Mouse (Mus musculus): ENCODE measurements at regions not wholly inside any gene's neighbourhood (a gene's known extent, or its start where the extent isn't known, plus 50 kb on each side); places are given as distances from the start of the nearest gene placed in this dataset.

DNA sequence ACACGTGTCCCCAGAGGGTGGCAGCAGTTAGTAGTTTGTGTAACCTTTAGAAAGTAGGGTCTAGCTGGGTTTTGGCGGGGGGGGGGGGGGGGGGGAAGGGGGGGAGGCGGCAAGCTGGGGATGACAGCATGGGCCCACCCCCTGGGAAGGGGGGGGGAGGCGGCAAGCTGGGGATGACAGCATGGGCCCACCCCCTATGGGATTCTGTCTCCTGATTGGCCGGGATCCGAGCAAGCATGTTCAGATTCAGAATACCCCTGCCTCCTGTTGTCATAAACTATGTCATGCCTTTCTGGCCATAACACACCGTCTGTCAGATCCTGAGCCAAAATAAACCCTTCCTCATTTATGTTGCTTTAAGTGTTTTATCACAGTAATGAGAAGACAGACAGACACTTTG is 479.1 kb downstream of the Insc start:
- H3K27me3 ChIP-seq (ENCODE audit: control insufficient read depth, insufficient read depth, low read length), result no peaks in the 10 kb centered on the region
- H3K4me3 ChIP-seq (ENCODE audit: extremely low read depth, insufficient read depth, insufficient read length), result no peak overlapping the region
- TF ChIP-seq CTCF (IDR thresholded peaks at IDR 0.05; ENCODE audit: extremely low read depth, insufficient read depth, insufficient read length, insufficient replicate concordance), result no peak
- no peak for TF ChIP-seq POLR2A (IDR thresholded peaks at IDR 0.05; ENCODE audit: low read depth, low read length)
- peaks cover 5% of the 10 kb centered on the region for H3K4me1 ChIP-seq (ENCODE audit: control insufficient read depth, insufficient read depth, insufficient read length)
- no peak overlapping the region for H3K27ac ChIP-seq (ENCODE audit: insufficient read depth, low read length)
- 64% methylated on average over 6 of the region's 7 CpGs for WGBS
- no peaks in the 10 kb centered on the region for H3K36me3 ChIP-seq (ENCODE audit: control insufficient read depth, insufficient read depth, low read length)
- no peak for DNase-seq (ENCODE audit: low read depth in 1 of 2, low spot score in 2 of 2)

DNA sequence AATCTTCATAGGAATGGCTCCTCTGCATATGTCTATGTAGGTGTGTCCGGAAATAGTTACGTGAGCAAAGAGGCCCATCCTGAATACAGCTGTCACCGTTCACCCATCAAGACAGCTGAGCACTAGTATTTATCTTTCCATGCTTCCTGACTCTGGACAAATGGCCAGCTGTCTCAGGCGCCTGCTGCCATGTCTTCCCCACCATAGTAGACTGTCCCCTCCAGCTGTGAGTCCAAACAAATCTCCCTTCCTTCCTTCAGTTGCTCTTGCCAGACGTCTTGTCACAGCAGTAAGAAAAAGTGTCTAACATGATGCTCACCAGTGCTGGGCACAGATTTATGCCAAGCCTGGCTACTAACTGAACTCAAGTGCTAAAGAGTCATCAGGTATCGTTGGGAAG is 487.0 kb downstream of the Insc start:
- H3K4me3 ChIP-seq (ENCODE audit: extremely low read depth, insufficient read depth, insufficient read length), result no peak overlapping the region
- 81% methylated on average over 6 of the region's 6 CpGs for WGBS
- no peak overlapping the region for H3K27ac ChIP-seq (ENCODE audit: insufficient read depth, low read length)
- TF ChIP-seq POLR2A (IDR thresholded peaks at IDR 0.05; ENCODE audit: low read depth, low read length) (no peak), CTCF (IDR thresholded peaks at IDR 0.05; ENCODE audit: extremely low read depth, insufficient read depth, insufficient read length, insufficient replicate concordance) (no peak)
- no peaks in the 10 kb centered on the region for H3K4me1 ChIP-seq (ENCODE audit: control insufficient read depth, insufficient read depth, insufficient read length)
- H3K36me3 ChIP-seq (ENCODE audit: control insufficient read depth, insufficient read depth, low read length), result no peaks in the 10 kb centered on the region
- no peaks in the 10 kb centered on the region for H3K27me3 ChIP-seq (ENCODE audit: control insufficient read depth, insufficient read depth, low read length)
- no peak for DNase-seq (ENCODE audit: low read depth in 1 of 2, low spot score in 2 of 2)

DNA sequence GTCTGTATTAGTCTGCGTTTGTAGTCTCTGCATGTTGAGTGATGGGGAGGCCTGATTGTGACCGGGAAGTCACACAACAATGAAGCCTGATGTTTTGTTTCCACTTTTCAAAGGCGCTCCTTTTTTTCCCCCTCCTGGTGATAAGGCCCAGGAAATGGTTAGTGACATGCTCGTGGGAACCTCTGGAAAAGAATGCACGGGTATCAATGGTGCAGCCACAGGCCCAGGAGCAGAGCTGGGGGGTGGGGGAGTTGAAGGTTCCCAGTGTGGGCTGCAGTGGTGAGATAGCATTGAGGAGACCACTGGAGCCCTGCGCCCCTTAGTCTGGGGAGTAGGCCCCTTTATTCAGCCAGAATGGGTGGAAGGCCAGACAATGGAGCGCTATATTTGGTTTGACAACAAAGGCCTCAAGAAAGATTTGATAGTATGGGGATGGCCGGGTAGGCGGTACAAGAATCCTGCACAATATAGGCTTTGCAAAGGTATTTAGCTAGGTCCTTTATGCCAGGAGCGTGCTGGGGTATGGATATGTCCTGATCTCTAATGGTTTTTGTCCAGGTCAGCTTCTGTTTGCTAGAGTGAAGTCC is 490.4 kb downstream of the Insc start:
- Histone ChIP-seq H3K4me3 (ENCODE audit: extremely low read depth, insufficient read depth, insufficient read length) (no peak overlapping the region), H3K27me3 (ENCODE audit: control insufficient read depth, insufficient read depth, low read length) (no peaks in the 10 kb centered on the region), H3K4me1 (ENCODE audit: control insufficient read depth, insufficient read depth, insufficient read length) (no peaks in the 10 kb centered on the region), H3K36me3 (ENCODE audit: control insufficient read depth, insufficient read depth, low read length) (no peaks in the 10 kb centered on the region), H3K27ac (ENCODE audit: insufficient read depth, low read length) (no peak overlapping the region)
- 85% methylated on average over 10 of the region's 10 CpGs for WGBS
- DNase-seq (ENCODE audit: low read depth in 1 of 2, low spot score in 2 of 2), result no peak
- TF ChIP-seq CTCF (IDR thresholded peaks at IDR 0.05; ENCODE audit: extremely low read depth, insufficient read depth, insufficient read length, insufficient replicate concordance) (no peak), POLR2A (IDR thresholded peaks at IDR 0.05; ENCODE audit: low read depth, low read length) (no peak)

DNA sequence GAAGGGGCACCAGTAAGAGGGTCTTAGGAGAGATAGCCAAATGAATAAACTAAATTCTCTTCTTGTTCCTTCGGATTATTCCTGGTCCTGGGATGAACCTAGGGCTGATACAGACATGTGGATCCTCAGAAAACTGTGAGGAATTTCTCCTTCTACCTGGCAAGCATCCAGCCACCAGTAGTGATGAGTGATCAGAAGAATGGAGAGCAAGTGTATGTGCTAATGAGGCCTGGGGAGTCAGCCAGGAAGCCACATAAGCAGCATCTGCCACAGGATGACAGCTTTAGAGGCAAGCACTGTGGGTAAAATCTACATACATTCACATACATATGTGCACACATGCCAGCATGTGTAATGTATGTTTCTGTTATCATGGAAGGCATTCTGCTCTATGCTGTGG is 493.6 kb downstream of the Insc start:
- Histone ChIP-seq H3K36me3 (ENCODE audit: control insufficient read depth, insufficient read depth, low read length) (no peaks in the 10 kb centered on the region), H3K27ac (ENCODE audit: insufficient read depth, low read length) (no peak overlapping the region), H3K27me3 (ENCODE audit: control insufficient read depth, insufficient read depth, low read length) (no peaks in the 10 kb centered on the region), H3K4me1 (ENCODE audit: control insufficient read depth, insufficient read depth, insufficient read length) (no peaks in the 10 kb centered on the region), H3K4me3 (ENCODE audit: extremely low read depth, insufficient read depth, insufficient read length) (no peak overlapping the region)
- DNase-seq (ENCODE audit: low read depth in 1 of 2, low spot score in 2 of 2), result no peak
- WGBS, result 89% methylated on average over 1 of the region's 1 CpGs
- TF ChIP-seq POLR2A (IDR thresholded peaks at IDR 0.05; ENCODE audit: low read depth, low read length) (no peak), CTCF (IDR thresholded peaks at IDR 0.05; ENCODE audit: extremely low read depth, insufficient read depth, insufficient read length, insufficient replicate concordance) (no peak)

DNA sequence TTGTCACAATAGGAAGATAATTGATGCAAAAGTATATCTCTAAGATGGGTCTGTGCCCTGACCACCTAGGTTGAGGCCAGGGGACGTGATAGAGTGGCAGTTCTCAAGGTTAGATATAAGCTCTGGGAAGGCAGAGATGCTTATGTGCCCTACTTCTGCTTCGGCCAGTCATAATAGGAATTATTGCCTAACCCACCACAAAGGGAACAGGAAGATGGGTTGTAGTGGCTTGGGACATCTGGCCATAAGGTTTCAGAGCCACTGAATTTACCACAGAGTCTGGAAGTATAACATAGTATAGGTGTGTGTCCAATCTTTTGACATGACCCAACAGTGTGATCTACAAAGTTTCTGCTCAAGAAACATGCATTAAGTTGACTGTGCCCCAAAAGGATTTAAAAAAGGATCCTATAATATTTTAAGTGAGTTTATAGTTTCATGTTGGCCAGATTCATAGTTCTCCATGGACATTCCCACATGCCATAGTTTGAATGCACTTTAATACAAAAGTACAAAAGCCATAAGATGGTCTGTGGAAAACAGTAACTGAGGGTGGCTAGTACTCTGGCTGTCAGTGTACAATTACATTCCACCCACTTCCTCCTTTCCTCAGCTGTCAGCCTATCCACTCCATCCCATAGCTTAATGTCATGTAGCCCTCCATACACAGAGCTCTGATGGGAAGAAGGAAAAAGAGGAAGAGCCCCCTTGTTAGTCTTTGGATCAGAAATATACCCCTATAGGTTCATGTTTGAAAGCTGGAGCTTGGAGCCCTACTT is 508.3 kb downstream of the Insc start:
- Histone ChIP-seq H3K27ac (ENCODE audit: insufficient read depth, low read length) (no peak overlapping the region), H3K4me1 (ENCODE audit: control insufficient read depth, insufficient read depth, insufficient read length) (no peaks in the 10 kb centered on the region), H3K36me3 (ENCODE audit: control insufficient read depth, insufficient read depth, low read length) (no peaks in the 10 kb centered on the region), H3K27me3 (ENCODE audit: control insufficient read depth, insufficient read depth, low read length) (no peaks in the 10 kb centered on the region), H3K4me3 (ENCODE audit: extremely low read depth, insufficient read depth, insufficient read length) (no peak overlapping the region)
- WGBS, result 64% methylated on average over 2 of the region's 2 CpGs
- DNase-seq (ENCODE audit: low read depth in 1 of 2, low spot score in 2 of 2), result no peak
- TF ChIP-seq POLR2A (IDR thresholded peaks at IDR 0.05; ENCODE audit: low read depth, low read length) (no peak), CTCF (IDR thresholded peaks at IDR 0.05; ENCODE audit: extremely low read depth, insufficient read depth, insufficient read length, insufficient replicate concordance) (no peak)

DNA sequence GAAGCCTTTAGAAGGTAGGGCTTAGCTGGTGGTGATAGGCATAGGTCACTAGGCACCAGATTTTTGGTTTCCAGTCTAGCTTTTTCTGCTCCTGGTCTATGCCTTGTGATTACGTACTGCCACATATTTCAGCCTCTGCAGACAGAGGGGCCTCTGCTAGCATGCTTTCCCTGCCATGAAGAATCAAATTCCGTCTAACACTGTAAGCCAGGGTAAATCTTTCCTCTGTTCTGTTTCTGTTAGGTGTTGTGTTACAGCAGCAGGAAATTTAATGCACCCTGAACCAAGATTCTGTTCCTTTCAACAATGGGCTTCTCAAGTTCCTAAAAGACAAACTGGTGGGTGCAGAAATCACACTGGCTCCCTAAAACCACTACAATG is 508.9 kb downstream of the Insc start:
- no peak for DNase-seq (ENCODE audit: low read depth in 1 of 2, low spot score in 2 of 2)
- Histone ChIP-seq H3K36me3 (ENCODE audit: control insufficient read depth, insufficient read depth, low read length) (no peaks in the 10 kb centered on the region), H3K4me1 (ENCODE audit: control insufficient read depth, insufficient read depth, insufficient read length) (no peaks in the 10 kb centered on the region), H3K27ac (ENCODE audit: insufficient read depth, low read length) (no peak overlapping the region), H3K4me3 (ENCODE audit: extremely low read depth, insufficient read depth, insufficient read length) (no peak overlapping the region), H3K27me3 (ENCODE audit: control insufficient read depth, insufficient read depth, low read length) (no peaks in the 10 kb centered on the region)
- WGBS, result 89% methylated on average over 2 of the region's 2 CpGs
- TF ChIP-seq CTCF (IDR thresholded peaks at IDR 0.05; ENCODE audit: extremely low read depth, insufficient read depth, insufficient read length, insufficient replicate concordance), result no peak
- TF ChIP-seq POLR2A (IDR thresholded peaks at IDR 0.05; ENCODE audit: low read depth, low read length), result no peak

DNA sequence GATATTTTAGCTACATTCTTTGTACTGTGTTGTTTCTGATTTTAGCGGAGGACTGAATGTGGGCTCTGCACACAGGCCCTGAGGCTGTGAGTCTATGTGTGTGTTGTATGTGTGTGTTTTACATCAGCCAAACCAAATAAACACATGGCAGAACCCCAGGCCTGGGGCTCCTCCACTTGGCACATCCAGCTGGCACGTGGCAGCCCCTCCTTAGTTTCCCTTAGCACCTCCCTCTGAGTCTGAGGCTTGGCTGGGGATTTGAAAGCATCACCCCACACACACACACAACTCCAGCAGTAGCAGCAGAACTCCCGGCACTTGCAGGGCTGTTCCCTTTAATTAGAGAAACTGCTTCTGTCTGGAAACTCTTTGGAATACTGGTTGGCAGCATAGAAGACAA is 515.1 kb downstream of the Insc start:
- TF ChIP-seq POLR2A (IDR thresholded peaks at IDR 0.05; ENCODE audit: low read depth, low read length) (no peak), CTCF (IDR thresholded peaks at IDR 0.05; ENCODE audit: extremely low read depth, insufficient read depth, insufficient read length, insufficient replicate concordance) (no peak)
- 71% methylated on average over 3 of the region's 3 CpGs for WGBS
- no peak for DNase-seq (ENCODE audit: low read depth in 1 of 2, low spot score in 2 of 2)
- H3K4me3 ChIP-seq (ENCODE audit: extremely low read depth, insufficient read depth, insufficient read length), result no peak overlapping the region
- no peaks in the 10 kb centered on the region for H3K4me1 ChIP-seq (ENCODE audit: control insufficient read depth, insufficient read depth, insufficient read length)
- no peaks in the 10 kb centered on the region for H3K27me3 ChIP-seq (ENCODE audit: control insufficient read depth, insufficient read depth, low read length)
- no peak overlapping the region for H3K27ac ChIP-seq (ENCODE audit: insufficient read depth, low read length)
- no peaks in the 10 kb centered on the region for H3K36me3 ChIP-seq (ENCODE audit: control insufficient read depth, insufficient read depth, low read length)
